Mouse (Mus musculus) small intestine, adult 2 months (tissue): ENCODE results near the gene Ptprs.

Source experiments
- CTCF ChIP-seq: fragments of 200-500 bp; IDR thresholded peaks from 2 replicates; pipeline ENCODE4 v1.5.1; 2012; ENCODE audit warnings: low read depth, mild to moderate bottlenecking, control low read depth, inconsistent platforms, low read length, moderate library complexity, mixed read lengths; ENCODE audit not compliant: insufficient replicate concordance, insufficient read length; ENCODE audit errors: extremely low read depth
- POLR2A ChIP-seq: fragments of 200-500 bp; IDR thresholded peaks from 2 replicates; pipeline ENCODE4 v1.6.1; 2012; ENCODE audit warnings: low read depth, mild to moderate bottlenecking, control low read depth, inconsistent platforms, low read length, moderate library complexity

GRCm38 (mm10) chr17:56411437-56411836, 64.8 kb downstream of the Ptprs start:
- no peak for TF ChIP-seq POLR2A
- no peak for TF ChIP-seq CTCF
